Mouse (Mus musculus) embryonic facial prominence, embryonic 14.5 days (tissue): Measurements from ENCODE around the gene Vmn1r72. TPM values are rescaled to one million over a fixed set of nuclear protein-coding genes. Genes with fewer than 3 reads are reported as not detected.
"Not testable (repeated sequence)": the region's sequence is repeated elsewhere in the genome, so short reads cannot be mapped to it uniquely, and the experiment has no call there.

ENCODE experiments used
- ATAC-seq: fragments of 200-750 bp; cut with Nextera tagmentation; 2 replicates; pipeline ENCODE4 v1.8.0; 2017; ENCODE audit warnings: low read depth, moderate number of reproducible peaks, moderate TSS enrichment
- DNase-seq: peaks from one replicate; pipeline ENCODE4 v3.0.0-alpha.2; 2015; ENCODE audit warnings: low spot score
- H3K27ac ChIP-seq: fragments of 300-500 bp; sonication (generic); replicated peaks from 2 replicates; pipeline ENCODE4 v1.5.1; 2014; ENCODE audit warnings: low read depth, mild to moderate bottlenecking, low read length, moderate library complexity
- H3K27me3 ChIP-seq: fragments of 300-500 bp; sonication (generic); replicated peaks from 2 replicates; pipeline ENCODE4 v1.6.1; 2014; ENCODE audit warnings: low read length; ENCODE audit not compliant: control insufficient read depth, insufficient read depth
- H3K36me3 ChIP-seq: fragments of 300-500 bp; sonication (generic); 2 replicates; pipeline ENCODE4 v1.6.1; 2014; ENCODE audit warnings: low read length, mixed read lengths; ENCODE audit not compliant: control insufficient read depth, insufficient read depth
- H3K4me1 ChIP-seq: fragments of 300-500 bp; sonication (generic); 2 replicates; pipeline ENCODE4 v1.6.1; 2014; ENCODE audit warnings: antibody characterized with exemption, low read length; ENCODE audit not compliant: control insufficient read depth, insufficient read depth
- H3K4me2 ChIP-seq: fragments of 300-500 bp; sonication (generic); 2 replicates; pipeline ENCODE4 v1.6.1; 2014; ENCODE audit warnings: low read depth, mild to moderate bottlenecking, low read length, moderate library complexity, mixed read lengths
- H3K4me3 ChIP-seq: fragments of 300-500 bp; sonication (generic); 2 replicates; pipeline ENCODE4 v1.5.1; 2014; ENCODE audit warnings: low read depth, mild to moderate bottlenecking, low read length
- H3K9ac ChIP-seq: fragments of 300-500 bp; sonication (generic); 2 replicates; pipeline ENCODE4 v1.6.1; 2014; ENCODE audit warnings: low read depth, mild to moderate bottlenecking, low read length, moderate library complexity, mixed read lengths
- H3K9me3 ChIP-seq: fragments of 300-500 bp; sonication (generic); 2 replicates; pipeline ENCODE4 v1.6.1; 2016; ENCODE audit warnings: low read length; ENCODE audit not compliant: control insufficient read depth
- WGBS: fragments of 180-500 bp; shearing (Covaris S2); extraction: QIAGEN DNeasy Blood & Tissue Kit; methylation state at CpG from one replicate; pipeline ENCODE4 v1.1.7; 2014; 5-methylcytosine and 5-hydroxymethylcytosine counted together
- polyA plus RNA-seq: library from polyadenylated mRNA; unstranded; fragments of >200 nt; fragmentation: Nextera tagmentation; extraction: Ambion mirVana; gene quantifications from 2 replicates; pipeline ENCODE4 v1.2.1, GENCODE M21; 2014

Gene Vmn1r72
- polyA plus RNA-seq, result not detected in 2 replicates

DNA sequence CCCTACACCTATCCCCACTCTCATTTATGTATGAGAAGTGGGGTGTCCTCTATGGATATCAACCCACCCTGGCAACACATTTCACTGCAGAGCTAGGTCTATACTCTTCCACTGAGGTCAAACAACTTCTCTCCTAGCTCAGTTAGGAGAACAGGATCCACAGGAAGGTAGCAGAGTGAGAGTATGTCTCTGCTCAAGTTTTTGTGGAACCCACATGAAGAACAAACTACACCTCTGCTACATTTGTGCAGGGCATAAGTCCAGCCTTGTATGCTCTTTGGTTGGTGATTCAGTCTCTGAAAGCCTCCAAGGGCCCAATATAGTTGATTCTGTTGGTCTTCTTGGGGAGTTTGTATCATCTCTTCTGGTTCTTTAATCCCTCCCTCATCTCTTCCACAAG, at the start of gene Vmn1r72:
Vmn1r72 (minus strand) TSS at position 101 of the 400 bp plus-strand sequence.
- not testable (repeated sequence) for H3K36me3 ChIP-seq, ATAC-seq, H3K9ac ChIP-seq, H3K4me2 ChIP-seq, H3K4me1 ChIP-seq, DNase-seq, H3K27ac ChIP-seq, H3K4me3 ChIP-seq, H3K27me3 ChIP-seq
- peaks cover 21% of the 10 kb centered on the region; the same call in 1 of the 2 replicates for H3K9me3 ChIP-seq

DNA sequence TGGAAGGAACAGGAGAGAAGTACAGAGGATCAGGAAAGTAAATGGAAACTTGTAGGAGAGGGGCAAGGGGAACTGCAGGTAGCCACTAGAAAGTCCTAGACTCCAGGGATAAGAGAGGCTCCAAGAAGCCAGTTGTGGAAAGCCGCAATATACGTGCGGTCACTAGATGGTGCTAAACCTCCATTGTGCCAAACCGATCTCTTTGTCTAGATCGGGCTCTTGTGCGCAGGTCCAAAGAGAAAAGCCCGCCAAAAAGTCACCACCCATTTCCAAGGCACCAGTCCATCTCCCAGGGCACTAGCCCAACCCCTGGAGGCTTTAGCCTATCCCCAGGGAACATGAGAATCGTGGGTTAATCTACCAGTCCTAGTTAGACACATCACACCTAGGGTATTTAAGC, 62.9 kb downstream of the Vmn1r72 start:
- not testable (repeated sequence) for H3K9me3 ChIP-seq, H3K27me3 ChIP-seq, H3K27ac ChIP-seq, DNase-seq, H3K9ac ChIP-seq, H3K4me1 ChIP-seq, H3K4me2 ChIP-seq, ATAC-seq, H3K4me3 ChIP-seq, H3K36me3 ChIP-seq
- WGBS, result 15% methylated on average over 8 of the region's 8 CpGs

Other genes with a start within 250 kb of the Vmn1r72 start
- gene Zscan4-ps2, start 165.8 kb downstream of the Vmn1r72 start, polyA plus RNA-seq, result not detected in 2 replicates
- not detected in 2 replicates for gene Zscan4-ps3, start 70.8 kb downstream of the Vmn1r72 start, polyA plus RNA-seq
- not detected in 2 replicates for gene Vmn1r73, start 50.1 kb upstream of the Vmn1r72 start, polyA plus RNA-seq
- not detected in 2 replicates for gene Vmn1r74, start 153.8 kb upstream of the Vmn1r72 start, polyA plus RNA-seq
- not detected in 2 replicates for gene Vmn1r75, start 194.5 kb upstream of the Vmn1r72 start, polyA plus RNA-seq